8 mouse cellular contexts compared by ENCODE assay signal in genomic region chr12:111712476-111712875, GRCm38 (mm10). TPM values are rescaled to one million over a fixed set of nuclear protein-coding genes. Genes with fewer than 3 reads are reported as not detected.
DNase-seq lines count a peak whose midpoint lies in the region; ATAC-seq and TF ChIP-seq lines count a peak whose summit lies in the region.

No protein-coding gene starts in this region.

- H3K27me3 ChIP-seq in hindbrain, postnatal 0 days (ENCODE audit: insufficient read depth, low read length) = no peaks in the 10 kb centered on the region
- no peaks in the 10 kb centered on the region for H3K27me3 ChIP-seq in midbrain, embryonic 11.5 days (ENCODE audit: control insufficient read depth, insufficient read depth, low read length)

- WGBS in hindbrain, postnatal 0 days = under 1% methylated on average over 33 of the region's 33 CpGs
- WGBS in midbrain, embryonic 11.5 days = under 1% methylated on average over 30 of the region's 33 CpGs

- peaks cover 24% of the 10 kb centered on the region for H3K36me3 ChIP-seq in hindbrain, postnatal 0 days (ENCODE audit: insufficient read depth, low read length)
- peaks cover 9% of the 10 kb centered on the region for H3K36me3 ChIP-seq in midbrain, embryonic 11.5 days (ENCODE audit: control insufficient read depth, insufficient read depth, low read length)

- no peak; the same call in 1 of the 2 replicates for ATAC-seq in hindbrain, postnatal 0 days
- no peak for ATAC-seq in midbrain, embryonic 11.5 days (ENCODE audit: low FRiP score)

- H3K4me1 ChIP-seq in hindbrain, postnatal 0 days (ENCODE audit: insufficient read depth, low read length) = peaks cover 9% of the 10 kb centered on the region
- H3K4me1 ChIP-seq in midbrain, embryonic 11.5 days (ENCODE audit: control insufficient read depth, insufficient read depth, low read length) = peaks cover 12% of the 10 kb centered on the region

- peak; percentile 47 for DNase-seq in adrenal gland, postnatal 10 days
- no peak for DNase-seq in adrenal gland, postnatal 4 days (ENCODE audit: low spot score in 2 of 2)
- peak; percentile 33 for DNase-seq in 3134 (ENCODE audit: extremely low read depth, insufficient read length, low spot score)
- peak; percentile 62 for DNase-seq in embryo, embryonic 11 days
- DNase-seq in hindbrain, postnatal 0 days (ENCODE audit: low spot score) = no peak
- peak; percentile 92 for DNase-seq in midbrain, embryonic 11.5 days (ENCODE audit: low spot score, missing footprints)
- no peak for DNase-seq in ovary, postnatal 14 days (ENCODE audit: low spot score)
- DNase-seq in urinary bladder, postnatal 25 days (ENCODE audit: low spot score) = no peak

- H3K9me3 ChIP-seq in hindbrain, postnatal 0 days (ENCODE audit: low read length) = no peaks in the 10 kb centered on the region
- H3K9me3 ChIP-seq in midbrain, embryonic 11.5 days (ENCODE audit: control insufficient read depth, low read length) = no peaks in the 10 kb centered on the region

- H3K27ac ChIP-seq in hindbrain, postnatal 0 days = peak overlapping the region; percentile 87
- H3K27ac ChIP-seq in midbrain, embryonic 11.5 days (ENCODE audit: low read depth, low read length) = peak overlapping the region; percentile 66; the same call in 1 of the 2 replicates

- peak overlapping the region; percentile 97 for H3K9ac ChIP-seq in hindbrain, postnatal 0 days (replicated peaks; ENCODE audit: low read length)
- peak overlapping the region; percentile 94 for H3K9ac ChIP-seq in midbrain, embryonic 11.5 days (ENCODE audit: low read length)

- peak overlapping the region; percentile 91 for H3K4me2 ChIP-seq in hindbrain, postnatal 0 days (ENCODE audit: low read depth, low read length)
- peak overlapping the region; percentile 85 for H3K4me2 ChIP-seq in midbrain, embryonic 11.5 days

- no peak for TF ChIP-seq CTCF in hindbrain, postnatal 0 days (IDR thresholded peaks at IDR 0.05; ENCODE audit: low read depth)

- H3K4me3 ChIP-seq in hindbrain, postnatal 0 days (ENCODE audit: low read length) = peak overlapping the region; percentile 98
- peak overlapping the region; percentile 98 for H3K4me3 ChIP-seq in midbrain, embryonic 11.5 days (ENCODE audit: low read depth, low read length)

RNA-seq across cellular contexts. Expression of gene Bag5, which starts 0.6 kb away (rescaled TPM):
- 10 to 100 TPM; 32.1 to 35.4 TPM for total RNA-seq in adrenal gland, postnatal 10 days (2021)
- total RNA-seq in adrenal gland, postnatal 4 days (2021) = 10 to 100 TPM; 35.8 to 37.0 TPM
- total RNA-seq in hindbrain, postnatal 0 days (2014; rRNA removed) = 21.1 and 22.7 TPM in 2 replicates
- 60.1 and 64.3 TPM in 2 replicates for polyA plus RNA-seq in hindbrain, postnatal 0 days (2015; fragmentation: Nextera tagmentation; extraction: Ambion mirVana)
- 62.2 and 64.1 TPM in 2 replicates for polyA plus RNA-seq in midbrain, embryonic 11.5 days (2014; fragmentation: Nextera tagmentation; extraction: Ambion mirVana)

RNA-seq across cellular contexts. Expression of gene Apopt1, which starts 0.6 kb away (rescaled TPM):
- total RNA-seq in adrenal gland, postnatal 10 days (2021) = 10 to 100 TPM; 69.0 to 72.8 TPM
- 10 to 100 TPM; 65.4 to 70.1 TPM for total RNA-seq in adrenal gland, postnatal 4 days (2021)
- 23.6 and 28.1 TPM in 2 replicates for total RNA-seq in hindbrain, postnatal 0 days (2014; rRNA removed)
- 60.3 and 63.9 TPM in 2 replicates for polyA plus RNA-seq in hindbrain, postnatal 0 days (2015; fragmentation: Nextera tagmentation; extraction: Ambion mirVana)
- polyA plus RNA-seq in midbrain, embryonic 11.5 days (2014; fragmentation: Nextera tagmentation; extraction: Ambion mirVana) = 50.8 and 54.7 TPM in 2 replicates

RNA-seq across cellular contexts. Expression of gene Trmt61a, which starts 34.6 kb away (rescaled TPM):
- 10 to 100 TPM in 1 of 2 experiments, 1 to 10 TPM in 1; 9.5 to 11.3 TPM for total RNA-seq in adrenal gland, postnatal 10 days (2021)
- 10 to 100 TPM; 11.7 to 13.8 TPM for total RNA-seq in adrenal gland, postnatal 4 days (2021)
- 29.7 and 32.7 TPM in 2 replicates for total RNA-seq in hindbrain, postnatal 0 days (2014; rRNA removed)
- 9.2 TPM in 2 replicates for polyA plus RNA-seq in hindbrain, postnatal 0 days (2015; fragmentation: Nextera tagmentation; extraction: Ambion mirVana)
- 5.5 and 6.0 TPM in 2 replicates for polyA plus RNA-seq in midbrain, embryonic 11.5 days (2014; fragmentation: Nextera tagmentation; extraction: Ambion mirVana)

RNA-seq across cellular contexts. Expression of gene Ckb, which starts 40.3 kb away (rescaled TPM):
- 10 to 100 TPM; 46.2 to 53.1 TPM for total RNA-seq in adrenal gland, postnatal 10 days (2021)
- total RNA-seq in adrenal gland, postnatal 4 days (2021) = 10 to 100 TPM; 39.6 to 40.9 TPM
- 3,255 and 3,584 TPM in 2 replicates for total RNA-seq in hindbrain, postnatal 0 days (2014; rRNA removed)
- 2,405 and 2,624 TPM in 2 replicates for polyA plus RNA-seq in hindbrain, postnatal 0 days (2015; fragmentation: Nextera tagmentation; extraction: Ambion mirVana)
- 2,717 and 2,900 TPM in 2 replicates for polyA plus RNA-seq in midbrain, embryonic 11.5 days (2014; fragmentation: Nextera tagmentation; extraction: Ambion mirVana)

RNA-seq across cellular contexts. Expression of gene Klc1, which starts 46.2 kb away (rescaled TPM):
- 100 to 1,000 TPM in 1 of 2 experiments, 10 to 100 TPM in 1; 94.0 to 133 TPM for total RNA-seq in adrenal gland, postnatal 10 days (2021)
- 100 to 1,000 TPM; 128 to 142 TPM for total RNA-seq in adrenal gland, postnatal 4 days (2021)
- 421 and 496 TPM in 2 replicates for total RNA-seq in hindbrain, postnatal 0 days (2014; rRNA removed)
- polyA plus RNA-seq in hindbrain, postnatal 0 days (2015; fragmentation: Nextera tagmentation; extraction: Ambion mirVana) = 583 and 600 TPM in 2 replicates
- polyA plus RNA-seq in midbrain, embryonic 11.5 days (2014; fragmentation: Nextera tagmentation; extraction: Ambion mirVana) = 282 and 288 TPM in 2 replicates

Comparison
In these comparisons a context has a peak if more than half of its experiments do, and no peak if none do; other contexts are left out.
1. DNase-seq: peak in adrenal gland, postnatal 10 days (single experiment), 3134 (single experiment), embryo, embryonic 11 days (single experiment) and midbrain, embryonic 11.5 days (single experiment); none in adrenal gland, postnatal 4 days (0 of 2), hindbrain, postnatal 0 days (single experiment), ovary, postnatal 14 days (single experiment) and urinary bladder, postnatal 25 days (single experiment).